Mouse (Mus musculus) embryonic facial prominence, embryonic 13.5 days (tissue): ENCODE results near the gene Prex1. TPM values are rescaled to one million over a fixed set of nuclear protein-coding genes. Genes with fewer than 3 reads are reported as not detected.
A peak's percentile ranks its signal among the peaks of the same experiment; 100 is the strongest.

Experiments
- ATAC-seq: fragments of 200-750 bp; cut with Nextera tagmentation; 2 replicates; pipeline ENCODE4 v1.8.0; 2017; ENCODE audit warnings: low read depth; ENCODE audit not compliant: insufficient number of reproducible peaks, insufficient read depth, low FRiP score, low TSS enrichment
- H3K27ac ChIP-seq: fragments of 300-500 bp; sonication (generic); 2 replicates; pipeline ENCODE4 v1.5.1; 2015; ENCODE audit warnings: moderate library complexity, mild to moderate bottlenecking, inconsistent platforms
- H3K27me3 ChIP-seq: fragments of 300-500 bp; sonication (generic); 2 replicates; pipeline ENCODE4 v1.6.1; 2015; ENCODE audit warnings: mild to moderate bottlenecking, inconsistent platforms
- H3K36me3 ChIP-seq: fragments of 300-500 bp; sonication (generic); 2 replicates; pipeline ENCODE4 v1.6.1; 2015; ENCODE audit warnings: mild to moderate bottlenecking, inconsistent platforms
- H3K4me1 ChIP-seq: fragments of 300-500 bp; sonication (generic); 2 replicates; pipeline ENCODE4 v1.6.1; 2015; ENCODE audit warnings: inconsistent platforms
- H3K4me2 ChIP-seq: fragments of 300-500 bp; sonication (generic); 2 replicates; pipeline ENCODE4 v1.6.1; 2015; ENCODE audit warnings: moderate library complexity, mild to moderate bottlenecking, inconsistent platforms
- H3K4me3 ChIP-seq: fragments of 300-500 bp; sonication (generic); 2 replicates; pipeline ENCODE4 v1.5.1; 2015; ENCODE audit warnings: mild to moderate bottlenecking, inconsistent platforms
- H3K9ac ChIP-seq: fragments of 300-500 bp; sonication (generic); 2 replicates; pipeline ENCODE4 v1.6.1; 2015; ENCODE audit warnings: mild to moderate bottlenecking, inconsistent platforms
- H3K9me3 ChIP-seq: fragments of 300-500 bp; sonication (generic); 2 replicates; pipeline ENCODE4 v1.6.1; 2016; ENCODE audit warnings: inconsistent platforms
- WGBS: fragments of 180-500 bp; shearing (Covaris S2); methylation state at CpG from one replicate; pipeline ENCODE4 v1.1.7; 2015; ENCODE audit warnings: mixed read lengths; 5-methylcytosine and 5-hydroxymethylcytosine counted together
- polyA plus RNA-seq: library from polyadenylated mRNA; unstranded; fragments of >200 nt; fragmentation: Nextera tagmentation; extraction: Ambion mirVana; gene quantifications from 2 replicates; pipeline ENCODE4 v1.2.1, GENCODE M21; 2015

Prex1 gene
- polyA plus RNA-seq, 1 experiment from 2014 or later: 28.4 TPM

GRCm38 (mm10) chr2:166667790-166668695, 45.6 kb downstream of the Prex1 start:
- no peaks in the 10 kb centered on the region for H3K9me3 ChIP-seq
- H3K27ac ChIP-seq: no peak overlapping the region
- peaks cover 71% of the 10 kb centered on the region for H3K4me1 ChIP-seq
- WGBS: 42% methylated on average over 22 of the region's 22 CpGs
- no peak overlapping the region for H3K4me2 ChIP-seq
- H3K36me3 ChIP-seq: no peaks in the 10 kb centered on the region
- no peak for ATAC-seq
- no peaks in the 10 kb centered on the region for H3K27me3 ChIP-seq
- H3K9ac ChIP-seq: no peak overlapping the region
- no peak overlapping the region for H3K4me3 ChIP-seq

GRCm38 (mm10) chr2:166666175-166666574, 47.5 kb downstream of the Prex1 start:
- Histone ChIP-seq H3K4me1 (peaks cover 62% of the 10 kb centered on the region), H3K4me3 (no peak overlapping the region), H3K36me3 (no peaks in the 10 kb centered on the region), H3K9me3 (no peaks in the 10 kb centered on the region), H3K4me2 (no peak overlapping the region), H3K27ac (no peak overlapping the region), H3K27me3 (no peaks in the 10 kb centered on the region), H3K9ac (no peak overlapping the region)
- no peak for ATAC-seq
- 84% methylated on average over 13 of the region's 13 CpGs for WGBS

- H3K9me3 ChIP-seq: no peaks in the 10 kb centered on the region
- no peak overlapping the region for H3K27ac ChIP-seq
- peaks cover 58% of the 10 kb centered on the region for H3K4me1 ChIP-seq
- no peak overlapping the region for H3K4me2 ChIP-seq
- H3K4me3 ChIP-seq: no peak overlapping the region
- WGBS: 81% methylated on average over 6 of the region's 6 CpGs
- no peak overlapping the region for H3K9ac ChIP-seq
- H3K36me3 ChIP-seq: no peaks in the 10 kb centered on the region
- no peak for ATAC-seq
- H3K27me3 ChIP-seq: no peaks in the 10 kb centered on the region
Observed at GRCm38 (mm10) chr2:166665244-166665922, 48.2 kb downstream of the Prex1 start.

DNA sequence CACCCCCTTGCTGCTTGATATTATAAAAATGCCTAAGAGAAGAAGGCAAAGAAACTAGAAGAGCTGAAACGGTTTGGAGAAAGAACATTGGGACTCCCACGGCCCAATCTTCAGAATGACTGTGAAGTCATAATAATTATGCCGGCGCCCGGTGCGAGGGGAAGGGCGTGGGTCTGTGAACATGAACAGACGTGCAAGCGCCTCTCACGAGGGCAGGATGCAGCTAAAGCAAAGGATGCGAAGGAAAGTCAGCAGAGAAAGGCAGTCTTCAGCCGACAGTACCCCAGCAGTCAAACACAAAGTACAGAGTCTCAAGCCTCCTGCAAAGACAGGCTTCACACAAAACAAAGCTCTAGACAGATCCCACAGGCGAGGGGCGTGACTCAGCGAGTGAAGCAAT, 49.1 kb downstream of the Prex1 start:
- Histone ChIP-seq H3K27ac (no peak overlapping the region), H3K4me3 (no peak overlapping the region), H3K4me2 (no peak overlapping the region), H3K36me3 (no peaks in the 10 kb centered on the region), H3K27me3 (no peaks in the 10 kb centered on the region), H3K9me3 (no peaks in the 10 kb centered on the region), H3K9ac (no peak overlapping the region), H3K4me1 (peaks cover 58% of the 10 kb centered on the region)
- 74% methylated on average over 15 of the region's 15 CpGs for WGBS
- no peak for ATAC-seq

DNA sequence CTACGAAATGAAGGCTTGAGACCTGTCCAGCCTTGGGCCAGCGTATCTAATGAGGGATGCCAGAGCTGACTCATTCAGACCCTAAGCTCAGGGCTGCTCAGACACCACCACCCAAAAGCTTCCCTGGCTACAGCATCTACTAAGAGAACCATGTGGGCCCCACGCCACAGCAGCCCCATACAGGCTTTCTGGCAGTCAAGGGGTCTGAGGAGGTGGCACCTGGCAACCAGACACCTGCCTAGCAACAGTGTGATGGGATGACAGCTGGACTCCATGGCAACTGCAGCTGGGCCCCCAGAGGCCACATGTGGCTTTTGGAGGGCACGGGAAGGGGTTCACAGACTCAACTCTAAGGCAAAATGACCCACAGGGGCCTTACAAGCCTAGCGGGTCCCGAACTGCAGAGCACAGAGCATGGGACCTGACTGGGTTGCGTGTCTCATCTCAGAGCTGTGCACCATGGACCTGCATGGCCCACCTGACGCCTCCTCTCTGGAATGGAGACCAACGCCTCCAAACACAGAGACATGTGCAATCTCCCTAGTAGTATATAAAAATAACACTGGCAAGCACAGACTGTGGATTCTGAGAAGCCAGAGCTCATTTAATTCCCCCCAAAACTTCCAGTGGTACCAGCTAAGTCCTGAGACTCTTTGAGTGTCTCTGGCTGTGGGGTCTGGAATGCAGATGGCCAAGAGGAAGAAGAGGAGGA, 50.2 kb downstream of the Prex1 start:
- WGBS: 76% methylated on average over 9 of the region's 9 CpGs
- Histone ChIP-seq H3K4me2 (no peak overlapping the region), H3K27ac (peak overlapping the region; percentile 8; the same call in 1 of the 2 replicates), H3K27me3 (no peaks in the 10 kb centered on the region), H3K4me3 (no peak overlapping the region), H3K9me3 (no peaks in the 10 kb centered on the region), H3K4me1 (peaks cover 49% of the 10 kb centered on the region), H3K9ac (no peak overlapping the region), H3K36me3 (no peaks in the 10 kb centered on the region)
- no peak for ATAC-seq

DNA sequence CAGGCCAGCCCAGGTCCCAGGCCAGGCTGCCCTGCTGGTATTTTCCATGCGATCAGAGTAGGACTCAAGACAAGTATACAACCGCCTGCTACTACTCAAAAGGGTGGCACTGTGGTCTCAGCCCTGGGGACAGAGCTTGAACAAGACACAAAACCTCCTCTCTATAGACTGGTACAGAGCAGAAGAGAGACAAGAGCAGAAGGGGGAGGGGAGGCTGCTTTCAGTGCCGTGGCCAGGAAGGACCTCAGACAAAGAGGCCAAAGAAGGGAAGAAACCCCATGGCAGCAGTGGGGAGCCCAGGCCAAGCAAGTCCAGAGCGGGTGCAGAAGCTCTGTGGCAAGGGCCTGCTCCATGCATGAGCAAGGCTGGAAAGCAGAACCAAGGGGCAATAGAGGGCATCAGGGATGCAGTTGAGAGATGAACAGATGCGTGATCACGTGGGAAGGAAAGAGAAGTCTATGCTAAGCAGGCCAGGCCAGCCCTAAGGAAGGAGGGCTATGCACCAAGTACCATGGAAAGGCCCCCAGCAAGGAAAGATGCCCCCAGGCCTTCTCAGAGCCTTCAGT, 51.0 kb downstream of the Prex1 start:
- Histone ChIP-seq H3K27me3 (no peaks in the 10 kb centered on the region), H3K4me1 (peaks cover 44% of the 10 kb centered on the region), H3K36me3 (no peaks in the 10 kb centered on the region), H3K4me2 (no peak overlapping the region), H3K9me3 (no peaks in the 10 kb centered on the region), H3K4me3 (no peak overlapping the region), H3K27ac (peak overlapping the region; percentile 8; the same call in 1 of the 2 replicates), H3K9ac (no peak overlapping the region)
- no peak for ATAC-seq
- 66% methylated on average over 6 of the region's 6 CpGs for WGBS

- no peak overlapping the region for H3K9ac ChIP-seq
- ATAC-seq: no peak
- 73% methylated on average over 3 of the region's 3 CpGs for WGBS
- H3K9me3 ChIP-seq: no peaks in the 10 kb centered on the region
- H3K36me3 ChIP-seq: no peaks in the 10 kb centered on the region
- no peak overlapping the region for H3K4me3 ChIP-seq
- no peak overlapping the region for H3K4me2 ChIP-seq
- H3K27ac ChIP-seq: peak overlapping the region; percentile 3; the same call in 1 of the 2 replicates
- H3K27me3 ChIP-seq: no peaks in the 10 kb centered on the region
- H3K4me1 ChIP-seq: peaks cover 44% of the 10 kb centered on the region
Observed at GRCm38 (mm10) chr2:166661971-166662370, 51.7 kb downstream of the Prex1 start.

GRCm38 (mm10) chr2:166661498-166661897, 52.1 kb downstream of the Prex1 start:
- Histone ChIP-seq H3K9ac (no peak overlapping the region), H3K4me2 (no peak overlapping the region), H3K4me1 (peaks cover 47% of the 10 kb centered on the region)

GRCm38 (mm10) chr2:166658380-166658779, 55.3 kb downstream of the Prex1 start:
- no peak for ATAC-seq

More at GRCm38 (mm10) chr2:166661498-166661897, 52.1 kb downstream of the Prex1 start:
- ATAC-seq: no peak
- 0 out of 2 replicates have a peak overlapping the region, but pooled peaks have one; percentile 3 for H3K27ac ChIP-seq
- H3K4me3 ChIP-seq: no peak overlapping the region
- no peaks in the 10 kb centered on the region for H3K36me3 ChIP-seq
- 79% methylated on average over 12 of the region's 12 CpGs for WGBS
- no peaks in the 10 kb centered on the region for H3K27me3 ChIP-seq
- no peaks in the 10 kb centered on the region for H3K9me3 ChIP-seq

GRCm38 (mm10) chr2:166657451-166658011, 56.1 kb downstream of the Prex1 start:
- H3K9ac ChIP-seq: no peak overlapping the region
- peak overlapping the region; percentile 72 for H3K27ac ChIP-seq
- no peak overlapping the region for H3K4me3 ChIP-seq
- 60% methylated on average over 10 of the region's 10 CpGs for WGBS
- H3K9me3 ChIP-seq: no peaks in the 10 kb centered on the region
- H3K36me3 ChIP-seq: no peaks in the 10 kb centered on the region
- H3K4me1 ChIP-seq: peaks cover 35% of the 10 kb centered on the region
- no peaks in the 10 kb centered on the region for H3K27me3 ChIP-seq
- no peak for ATAC-seq
- no peak overlapping the region for H3K4me2 ChIP-seq

More at GRCm38 (mm10) chr2:166658380-166658779, 55.3 kb downstream of the Prex1 start:
- H3K36me3 ChIP-seq: no peaks in the 10 kb centered on the region
- no peak overlapping the region for H3K4me2 ChIP-seq
- peaks cover 42% of the 10 kb centered on the region for H3K4me1 ChIP-seq
- H3K27ac ChIP-seq: peak overlapping the region; percentile 22; the same call in 1 of the 2 replicates
- no peak overlapping the region for H3K4me3 ChIP-seq
- no peaks in the 10 kb centered on the region for H3K9me3 ChIP-seq
- H3K9ac ChIP-seq: no peak overlapping the region
- no peaks in the 10 kb centered on the region for H3K27me3 ChIP-seq
- 74% methylated on average over 3 of the region's 3 CpGs for WGBS

DNA sequence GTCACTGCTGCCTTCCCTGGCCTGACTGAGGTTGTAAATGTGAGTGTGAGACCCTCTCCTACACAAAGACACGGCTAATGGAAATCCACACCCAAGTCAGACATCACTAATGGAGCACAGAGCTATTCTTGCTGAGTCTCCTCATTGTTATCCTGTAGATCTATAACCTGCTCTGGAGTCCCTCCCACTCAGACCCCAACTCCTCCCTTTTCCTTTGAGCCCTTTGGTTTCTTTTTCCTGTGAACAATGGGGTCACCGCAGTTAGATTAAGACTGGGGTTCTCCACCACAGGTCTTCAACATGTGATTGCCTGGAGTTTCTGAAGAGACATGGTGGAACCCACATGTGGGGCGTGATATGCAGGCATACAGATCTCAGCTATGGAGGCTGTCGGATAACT, 57.0 kb downstream of the Prex1 start:
- no peaks in the 10 kb centered on the region for H3K36me3 ChIP-seq
- H3K9me3 ChIP-seq: no peaks in the 10 kb centered on the region
- H3K27me3 ChIP-seq: no peaks in the 10 kb centered on the region
- 65% methylated on average over 4 of the region's 4 CpGs for WGBS
- ATAC-seq: no peak
- peaks cover 30% of the 10 kb centered on the region for H3K4me1 ChIP-seq
- H3K27ac ChIP-seq: peak overlapping the region; percentile 72; the same call in 1 of the 2 replicates
- H3K4me2 ChIP-seq: 0 out of 2 replicates have a peak overlapping the region, but pooled peaks have one; percentile 26
- H3K9ac ChIP-seq: no peak overlapping the region
- H3K4me3 ChIP-seq: no peak overlapping the region
